Mouse (Mus musculus) brain, embryonic 14.5 days (tissue): Measurements from ENCODE around the gene Lhfpl2.

Experiments used
- CTCF ChIP-seq: fragments of 200-500 bp; IDR thresholded peaks from 2 replicates; pipeline ENCODE4 v1.5.1; 2012; ENCODE audit warnings: inconsistent platforms, mild to moderate bottlenecking, moderate library complexity, borderline replicate concordance; ENCODE audit not compliant: insufficient read depth, insufficient read length; ENCODE audit errors: extremely low read depth
- POLR2A ChIP-seq: fragments of 200-500 bp; IDR thresholded peaks from 2 replicates; pipeline ENCODE4 v1.6.1; 2012; ENCODE audit warnings: mild to moderate bottlenecking, inconsistent platforms, borderline replicate concordance; ENCODE audit not compliant: poor library complexity, insufficient read depth, insufficient read length, severe bottlenecking; ENCODE audit errors: extremely low read depth

- TF ChIP-seq POLR2A (no peak), CTCF (no peak)
Measured at GRCm38 (mm10) chr13:94064571-94064970, 7.0 kb downstream of the Lhfpl2 start.
